Mouse (Mus musculus) brown adipose tissue, adult 24 weeks (tissue): ENCODE results near the gene Shb. TPM values are rescaled to one million over a fixed set of nuclear protein-coding genes. Genes with fewer than 3 reads are reported as not detected.
A peak's percentile ranks its signal among the peaks of the same experiment; 100 is the strongest.

Source experiments
- H3K27ac ChIP-seq: fragments of 200-500 bp; replicated peaks from 2 replicates; pipeline ENCODE4 v1.5.1; 2012; ENCODE audit warnings: low read depth, mild to moderate bottlenecking, low read length
- H3K4me1 ChIP-seq: fragments of 200-500 bp; 2 replicates; pipeline ENCODE4 v1.6.1; 2012; ENCODE audit warnings: low read length, mixed read lengths; ENCODE audit not compliant: control insufficient read depth, insufficient read depth, insufficient read length
- H3K4me3 ChIP-seq: fragments of 200-500 bp; 2 replicates; pipeline ENCODE4 v1.5.1; 2012; ENCODE audit warnings: low read depth, mild to moderate bottlenecking, low read length, moderate library complexity; ENCODE audit not compliant: insufficient read depth
- polyA plus RNA-seq: library from polyadenylated mRNA; stranded (reverse); fragments of >200 nt; gene quantifications from 2 replicates; pipeline ENCODE4 v1.2.4, GENCODE M21; 2012; ENCODE audit not compliant: missing spikeins, insufficient read depth, insufficient read length

Gene Shb
- polyA plus RNA-seq, 1 experiment, result 23.1 TPM

GRCm38 (mm10) chr4:45448481-45448880 is 83.8 kb downstream of the Shb start:
- 0 out of 2 replicates have a peak overlapping the region, but pooled peaks have one; percentile 2 for H3K27ac ChIP-seq
- no peak overlapping the region for H3K4me3 ChIP-seq
- H3K4me1 ChIP-seq, result peaks cover 40% of the 10 kb centered on the region

GRCm38 (mm10) chr4:45447196-45447595 is 85.1 kb downstream of the Shb start:
- peak overlapping the region; percentile 74 for H3K27ac ChIP-seq
- H3K4me1 ChIP-seq, result peaks cover 32% of the 10 kb centered on the region

GRCm38 (mm10) chr4:45445235-45445634 is 87.0 kb downstream of the Shb start:
- Histone ChIP-seq H3K4me3 (no peak overlapping the region), H3K4me1 (peaks cover 27% of the 10 kb centered on the region), H3K27ac (0 out of 2 replicates have a peak overlapping the region, but pooled peaks have one; percentile 31)

More at GRCm38 (mm10) chr4:45447196-45447595, 85.1 kb downstream of the Shb start:
- no peak overlapping the region for H3K4me3 ChIP-seq

GRCm38 (mm10) chr4:45444813-45445212 is 87.5 kb downstream of the Shb start:
- Histone ChIP-seq H3K4me3 (no peak overlapping the region), H3K27ac (no peak overlapping the region), H3K4me1 (peaks cover 27% of the 10 kb centered on the region)

GRCm38 (mm10) chr4:45443652-45444051 is 88.6 kb downstream of the Shb start:
- no peak overlapping the region for H3K4me3 ChIP-seq
- H3K27ac ChIP-seq, result no peak overlapping the region
- H3K4me1 ChIP-seq, result peaks cover 26% of the 10 kb centered on the region

GRCm38 (mm10) chr4:45442237-45442636 is 90.0 kb downstream of the Shb start:
- Histone ChIP-seq H3K27ac (no peak overlapping the region), H3K4me3 (no peak overlapping the region), H3K4me1 (peaks cover 23% of the 10 kb centered on the region)

GRCm38 (mm10) chr4:45441778-45442177 is 90.5 kb downstream of the Shb start:
- Histone ChIP-seq H3K4me1 (peaks cover 20% of the 10 kb centered on the region), H3K27ac (no peak overlapping the region), H3K4me3 (no peak overlapping the region)

GRCm38 (mm10) chr4:45439281-45439680 is 93.0 kb downstream of the Shb start:
- Histone ChIP-seq H3K4me1 (peaks cover 13% of the 10 kb centered on the region; the same call in 1 of the 2 replicates), H3K27ac (no peak overlapping the region), H3K4me3 (no peak overlapping the region)

GRCm38 (mm10) chr4:45437010-45437409 is 95.3 kb downstream of the Shb start:
- Histone ChIP-seq H3K27ac (no peak overlapping the region), H3K4me1 (peaks cover 5% of the 10 kb centered on the region; the same call in 1 of the 2 replicates), H3K4me3 (no peak overlapping the region)

- Histone ChIP-seq H3K4me3 (no peak overlapping the region), H3K4me1 (peaks cover 5% of the 10 kb centered on the region; the same call in 1 of the 2 replicates), H3K27ac (no peak overlapping the region)
Measured at GRCm38 (mm10) chr4:45436383-45436913, 95.8 kb downstream of the Shb start.

- Histone ChIP-seq H3K4me3 (no peak overlapping the region), H3K27ac (no peak overlapping the region), H3K4me1 (peaks cover 5% of the 10 kb centered on the region; the same call in 1 of the 2 replicates)
Measured at GRCm38 (mm10) chr4:45435899-45436298, 96.4 kb downstream of the Shb start.

- H3K4me3 ChIP-seq, result no peak overlapping the region
- peaks cover 5% of the 10 kb centered on the region; the same call in 1 of the 2 replicates for H3K4me1 ChIP-seq
- no peak overlapping the region for H3K27ac ChIP-seq
Measured at GRCm38 (mm10) chr4:45434681-45435080, 97.6 kb downstream of the Shb start.

- peaks cover 5% of the 10 kb centered on the region; the same call in 1 of the 2 replicates for H3K4me1 ChIP-seq
- H3K27ac ChIP-seq, result no peak overlapping the region
- H3K4me3 ChIP-seq, result no peak overlapping the region
Measured at GRCm38 (mm10) chr4:45434071-45434470, 98.2 kb downstream of the Shb start.

- Histone ChIP-seq H3K4me3 (no peak overlapping the region), H3K4me1 (peaks cover 5% of the 10 kb centered on the region; the same call in 1 of the 2 replicates), H3K27ac (no peak overlapping the region)
Measured at GRCm38 (mm10) chr4:45431806-45432205, 100.5 kb downstream of the Shb start.

- peaks cover 5% of the 10 kb centered on the region; the same call in 1 of the 2 replicates for H3K4me1 ChIP-seq
- no peak overlapping the region for H3K4me3 ChIP-seq
- no peak overlapping the region for H3K27ac ChIP-seq
Measured at GRCm38 (mm10) chr4:45431316-45431715, 101.0 kb downstream of the Shb start.

GRCm38 (mm10) chr4:45429451-45429850 is 102.8 kb downstream of the Shb start:
- Histone ChIP-seq H3K4me1 (no peaks in the 10 kb centered on the region), H3K27ac (no peak overlapping the region), H3K4me3 (no peak overlapping the region)
